Mouse (Mus musculus) midbrain, embryonic 10.5 days (tissue): ENCODE results near the gene Tmem161a. TPM values are rescaled to one million over a fixed set of nuclear protein-coding genes. Genes with fewer than 3 reads are reported as not detected.

Source experiments
- DNase-seq: peaks from one replicate; pipeline ENCODE4 v3.0.0-alpha.2; 2017; ENCODE audit warnings: low spot score
- H3K27ac ChIP-seq: fragments of 300-500 bp; sonication (generic); replicated peaks from 2 replicates; pipeline ENCODE4 v1.5.1; 2016; ENCODE audit warnings: mild to moderate bottlenecking
- H3K27me3 ChIP-seq: fragments of 300-500 bp; sonication (generic); 2 replicates; pipeline ENCODE4 v1.6.1; 2016; ENCODE audit warnings: low read depth, mild to moderate bottlenecking; ENCODE audit not compliant: poor library complexity, severe bottlenecking
- H3K36me3 ChIP-seq: fragments of 300-500 bp; sonication (generic); 2 replicates; pipeline ENCODE4 v1.6.1; 2016; ENCODE audit warnings: mild to moderate bottlenecking, moderate library complexity
- H3K4me1 ChIP-seq: fragments of 300-500 bp; sonication (generic); 2 replicates; pipeline ENCODE4 v1.6.1; 2016
- H3K4me3 ChIP-seq: fragments of 300-500 bp; sonication (generic); 2 replicates; pipeline ENCODE4 v1.5.1; 2016; ENCODE audit warnings: mild to moderate bottlenecking, moderate library complexity
- H3K9me3 ChIP-seq: fragments of 300-500 bp; sonication (generic); replicated peaks from 2 replicates; pipeline ENCODE4 v1.6.1; 2016; ENCODE audit warnings: mild to moderate bottlenecking
- WGBS: fragments of 180-500 bp; shearing (Covaris S2); methylation state at CpG from one replicate; pipeline ENCODE4 v1.1.7; 2016; 5-methylcytosine and 5-hydroxymethylcytosine counted together
- polyA plus RNA-seq: library from polyadenylated mRNA; unstranded; fragments of >200 nt; fragmentation: Nextera tagmentation; extraction: Ambion mirVana; gene quantifications from 2 replicates; pipeline ENCODE4 v1.2.1, GENCODE M21; 2016

Tmem161a gene
- polyA plus RNA-seq, 1 experiment from 2014 or later, result 73.4 TPM

DNA sequence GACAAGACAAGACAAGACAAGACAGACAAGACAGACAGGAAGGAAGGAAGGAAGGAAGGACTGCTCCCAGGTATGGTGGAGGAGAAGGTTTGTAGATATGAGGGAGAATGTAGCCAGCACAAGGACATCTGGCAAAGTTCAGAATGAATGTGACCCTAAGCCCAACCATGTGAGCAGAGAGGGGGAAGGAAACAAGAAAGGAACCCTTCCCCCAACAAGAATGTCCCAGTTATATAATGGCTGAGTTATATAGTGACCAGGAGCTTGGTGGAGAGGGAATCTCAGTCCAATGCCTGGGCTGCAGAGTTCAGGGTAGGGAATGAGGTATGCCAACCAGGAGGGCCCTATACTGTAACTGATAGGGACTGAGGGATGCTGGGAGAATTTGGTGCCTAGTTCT is 45.3 kb downstream of the Tmem161a start:
- Histone ChIP-seq H3K4me3 (no peak overlapping the region), H3K36me3 (peaks cover 12% of the 10 kb centered on the region), H3K9me3 (no peaks in the 10 kb centered on the region), H3K27me3 (no peaks in the 10 kb centered on the region), H3K27ac (no peak overlapping the region), H3K4me1 (peaks cover 8% of the 10 kb centered on the region)
- DNase-seq, result no peak

DNA sequence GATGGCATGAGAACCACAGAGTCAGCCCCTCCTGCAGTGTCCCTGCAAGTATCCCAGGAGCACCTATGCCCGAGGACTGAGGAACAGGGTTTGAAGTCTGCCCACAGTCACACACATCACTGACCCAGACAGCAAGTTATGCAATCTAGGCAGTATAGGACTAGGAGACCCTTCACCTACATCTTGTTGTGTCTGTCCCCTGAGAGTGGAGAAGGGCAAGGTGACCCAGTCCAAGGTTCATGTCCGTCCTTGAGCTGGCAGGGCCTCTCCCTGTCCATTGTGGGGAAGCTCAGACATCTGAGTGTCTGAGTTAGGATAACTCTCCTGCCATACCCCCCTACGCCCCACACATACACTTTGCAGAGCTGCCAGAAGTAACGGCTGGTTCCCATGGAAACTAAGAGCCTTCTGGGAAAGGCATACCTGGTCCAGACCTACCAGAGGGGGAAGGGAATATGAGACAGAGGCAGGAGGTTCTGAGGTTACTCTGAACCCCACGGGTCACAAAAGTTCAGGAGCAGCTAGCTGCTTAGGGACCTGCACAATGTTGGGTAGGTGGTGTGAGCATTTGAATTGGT is 47.0 kb downstream of the Tmem161a start:
- no peak for DNase-seq
- WGBS, result 66% methylated on average over 5 of the region's 5 CpGs
- Histone ChIP-seq H3K36me3 (peaks cover 28% of the 10 kb centered on the region), H3K27ac (no peak overlapping the region), H3K4me3 (no peak overlapping the region), H3K4me1 (no peaks in the 10 kb centered on the region), H3K27me3 (no peaks in the 10 kb centered on the region), H3K9me3 (no peaks in the 10 kb centered on the region)

DNA sequence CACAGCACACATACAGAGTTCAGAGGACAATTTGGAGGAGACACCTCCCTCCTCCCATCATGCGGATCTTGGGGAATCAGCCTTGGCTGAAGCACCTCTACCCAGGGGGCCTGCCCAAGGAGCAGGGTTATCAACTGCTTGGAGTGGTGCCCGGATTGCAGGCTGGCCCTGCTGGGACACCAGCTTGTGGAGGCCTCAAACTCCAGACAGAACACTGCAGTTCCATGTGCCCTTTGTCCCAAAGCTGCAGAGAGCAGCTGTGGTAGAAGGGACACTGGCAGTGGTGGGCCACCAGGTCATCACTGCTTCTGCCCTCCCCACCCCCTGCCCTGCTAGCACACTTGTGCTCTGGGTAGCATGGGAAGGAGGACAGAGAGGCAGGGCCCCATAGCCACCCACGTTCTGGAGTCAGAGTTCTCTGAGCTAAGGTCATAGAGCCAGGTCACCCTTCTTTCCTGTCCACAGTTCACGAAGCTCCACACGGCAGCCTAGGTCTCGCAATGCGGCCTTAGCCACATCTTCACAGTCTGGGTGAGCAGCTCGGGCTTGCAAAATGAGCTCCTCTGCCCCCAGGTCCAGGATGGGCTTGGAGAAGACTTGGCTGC is 48.2 kb downstream of the Tmem161a start:
- peaks cover 40% of the 10 kb centered on the region for H3K36me3 ChIP-seq
- no peak for DNase-seq
- WGBS, result 76% methylated on average over 8 of the region's 8 CpGs
- H3K27ac ChIP-seq, result no peak overlapping the region
- H3K27me3 ChIP-seq, result no peaks in the 10 kb centered on the region
- H3K9me3 ChIP-seq, result no peaks in the 10 kb centered on the region
- H3K4me1 ChIP-seq, result no peaks in the 10 kb centered on the region
- H3K4me3 ChIP-seq, result no peak overlapping the region

DNA sequence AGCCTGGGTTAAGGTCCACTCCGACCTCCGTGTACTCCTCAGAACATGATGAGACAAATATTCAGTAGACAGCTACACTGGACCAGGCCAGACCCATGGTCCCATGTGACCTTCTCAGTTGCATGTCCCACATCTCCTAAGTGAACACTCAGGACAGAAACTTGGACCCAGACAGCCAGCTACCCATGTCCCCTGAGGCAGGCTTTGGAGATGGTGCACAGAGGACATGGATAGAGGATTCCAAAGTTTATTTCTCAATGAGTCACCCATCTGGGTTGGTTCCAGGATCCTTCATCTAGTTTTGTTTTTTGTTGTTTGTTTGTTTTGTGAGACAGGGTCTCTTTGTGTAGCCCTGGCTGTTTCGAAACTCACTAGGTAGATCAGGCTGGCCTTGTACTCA is 48.8 kb downstream of the Tmem161a start:
- no peak overlapping the region for H3K27ac ChIP-seq
- peaks cover 45% of the 10 kb centered on the region for H3K36me3 ChIP-seq
- 98% methylated on average over 3 of the region's 3 CpGs for WGBS
- H3K4me3 ChIP-seq, result no peak overlapping the region
- DNase-seq, result no peak
- no peaks in the 10 kb centered on the region for H3K9me3 ChIP-seq
- no peaks in the 10 kb centered on the region for H3K4me1 ChIP-seq
- no peaks in the 10 kb centered on the region for H3K27me3 ChIP-seq

DNA sequence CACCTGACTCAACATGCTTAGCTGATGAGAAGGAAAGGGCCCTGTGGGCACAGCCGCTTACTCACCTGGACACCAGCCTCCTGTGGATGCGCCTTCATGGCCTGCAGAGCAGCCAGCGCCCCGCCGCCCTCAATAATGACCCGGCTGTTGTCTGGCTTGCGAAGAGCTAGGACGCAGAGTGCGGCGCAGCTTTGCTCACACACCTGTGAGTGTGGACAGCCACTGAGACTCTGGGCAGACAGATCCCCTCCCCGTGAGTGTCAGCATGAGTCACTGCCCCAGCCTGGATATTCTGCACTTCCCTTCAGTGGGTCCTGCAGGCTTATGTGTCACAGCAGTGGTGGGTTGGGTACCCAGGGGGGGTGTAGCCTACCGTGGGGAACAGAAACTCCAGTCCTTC is 49.9 kb downstream of the Tmem161a start:
- Histone ChIP-seq H3K27ac (no peak overlapping the region), H3K36me3 (peaks cover 46% of the 10 kb centered on the region), H3K4me1 (no peaks in the 10 kb centered on the region), H3K27me3 (no peaks in the 10 kb centered on the region), H3K4me3 (no peak overlapping the region), H3K9me3 (no peaks in the 10 kb centered on the region)
- DNase-seq, result no peak
- 96% methylated on average over 12 of the region's 12 CpGs for whole genome bisulfite sequencing

DNA sequence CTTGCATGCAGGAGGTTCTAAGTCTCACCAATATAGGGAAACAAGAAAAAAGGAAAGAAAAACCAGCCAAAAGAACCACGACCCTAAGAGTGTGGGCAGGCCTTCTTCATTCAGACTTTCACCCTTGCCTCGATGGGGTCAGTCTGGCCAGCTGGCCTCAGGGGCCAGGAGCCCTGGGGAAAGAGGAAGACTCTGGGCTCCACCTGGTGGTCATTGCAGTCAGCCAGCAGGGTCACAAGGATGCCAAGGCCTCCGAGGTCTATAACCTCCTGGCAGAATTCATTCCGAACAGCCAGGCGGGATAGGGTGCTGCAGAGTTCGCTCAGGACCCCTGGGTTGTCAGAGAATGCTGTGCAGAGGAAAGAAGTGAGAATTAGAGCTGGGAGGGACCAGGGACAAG is 51.2 kb downstream of the Tmem161a start:
- DNase-seq, result peak; percentile 38

DNA sequence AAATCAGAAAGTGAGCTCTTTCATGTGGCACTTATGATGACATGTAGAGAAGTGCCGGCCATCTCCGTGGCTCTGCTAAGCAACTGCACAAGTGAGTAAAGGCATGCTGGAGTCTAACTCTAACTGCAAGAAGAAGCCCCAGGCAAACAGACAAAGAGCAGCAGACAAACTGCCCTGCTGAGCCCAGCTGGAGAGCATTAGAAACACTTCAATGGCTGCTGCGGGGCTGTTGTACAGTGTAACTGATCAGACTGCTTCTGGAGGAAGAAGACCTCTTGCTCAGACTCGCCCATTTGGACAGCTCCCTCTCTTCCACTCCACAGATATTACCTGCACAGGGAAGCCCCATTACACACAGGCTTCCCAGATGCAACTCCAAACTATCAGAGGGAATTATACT is 55.8 kb downstream of the Tmem161a start:
- no peak overlapping the region for H3K4me3 ChIP-seq
- DNase-seq, result no peak
- peaks cover 70% of the 10 kb centered on the region for H3K36me3 ChIP-seq
- 43% methylated on average over 4 of the region's 4 CpGs for WGBS
- H3K27me3 ChIP-seq, result no peaks in the 10 kb centered on the region
- no peaks in the 10 kb centered on the region for H3K9me3 ChIP-seq
- peaks cover 12% of the 10 kb centered on the region for H3K4me1 ChIP-seq
- no peak overlapping the region for H3K27ac ChIP-seq

More for the DNA sequence above, 51.2 kb downstream of the Tmem161a start:
- Histone ChIP-seq H3K36me3 (peaks cover 59% of the 10 kb centered on the region), H3K27ac (no peak overlapping the region), H3K4me1 (peaks cover 7% of the 10 kb centered on the region), H3K27me3 (no peaks in the 10 kb centered on the region), H3K4me3 (no peak overlapping the region), H3K9me3 (no peaks in the 10 kb centered on the region)
- 59% methylated on average over 6 of the region's 6 CpGs for WGBS

DNA sequence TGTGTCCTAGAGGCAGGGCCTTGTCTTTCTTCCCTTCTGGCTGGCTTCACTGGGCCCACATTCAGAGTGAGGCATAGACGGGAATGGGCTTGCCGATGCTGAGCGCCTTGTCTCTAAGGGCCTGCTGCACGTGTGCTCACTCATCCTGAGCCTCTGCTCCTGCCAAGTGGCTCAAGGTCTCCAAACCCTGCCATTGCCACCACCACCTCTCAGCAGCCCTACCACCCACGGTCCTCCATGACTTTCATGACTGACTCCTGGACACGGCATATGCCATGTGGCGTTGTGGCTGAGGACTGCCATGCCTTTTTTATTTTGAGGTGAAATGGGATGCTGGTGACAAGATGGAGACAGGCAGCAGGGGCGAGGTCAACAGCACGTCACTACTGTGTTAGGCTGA is 58.7 kb downstream of the Tmem161a start:
- Histone ChIP-seq H3K27ac (no peak overlapping the region), H3K4me3 (no peak overlapping the region), H3K27me3 (no peaks in the 10 kb centered on the region), H3K36me3 (peaks cover 44% of the 10 kb centered on the region), H3K4me1 (peaks cover 28% of the 10 kb centered on the region), H3K9me3 (no peaks in the 10 kb centered on the region)
- 91% methylated on average over 9 of the region's 9 CpGs for WGBS
- DNase-seq, result no peak

Other genes with a start within 250 kb of the Tmem161a start
- gene Gatad2a, start 176.0 kb upstream of the Tmem161a start, polyA plus RNA-seq, result 48.0 and 48.7 TPM in 2 replicates
- 57.2 and 67.4 TPM in 2 replicates for gene Mau2, start 129.6 kb upstream of the Tmem161a start, polyA plus RNA-seq
- gene Sugp1, start 129.5 kb upstream of the Tmem161a start, polyA plus RNA-seq, result 51.9 and 57.7 TPM in 2 replicates
- gene Tm6sf2, start 99.4 kb upstream of the Tmem161a start, polyA plus RNA-seq, result 0.69 and 1.1 TPM in 2 replicates
- gene Hapln4, start 88.9 kb upstream of the Tmem161a start, polyA plus RNA-seq, result 0.06 and 0.22 TPM in 2 replicates
- 14.4 and 44.7 TPM in 2 replicates for gene Ncan, start 51.5 kb upstream of the Tmem161a start, polyA plus RNA-seq
- gene Nr2c2ap, start 41.0 kb upstream of the Tmem161a start, polyA plus RNA-seq, result 28.4 and 30.7 TPM in 2 replicates
- gene Rfxank, start 33.2 kb upstream of the Tmem161a start, polyA plus RNA-seq, result 16.1 and 18.1 TPM in 2 replicates
- 38.2 and 41.3 TPM in 2 replicates for gene Borcs8, start 32.9 kb upstream of the Tmem161a start, polyA plus RNA-seq
- gene Mef2b, start 32.6 kb upstream of the Tmem161a start, polyA plus RNA-seq, result 0.46 and 0.86 TPM in 2 replicates
- 2.2 and 2.7 TPM in 2 replicates for gene Slc25a42, start 39.9 kb downstream of the Tmem161a start, polyA plus RNA-seq
- gene Sugp2, start 61.9 kb downstream of the Tmem161a start, polyA plus RNA-seq, result 57.6 and 62.4 TPM in 2 replicates
- gene Armc6, start 62.1 kb downstream of the Tmem161a start, polyA plus RNA-seq, result 35.7 and 38.8 TPM in 2 replicates
- 102 and 111 TPM in 2 replicates for gene Homer3, start 110.5 kb downstream of the Tmem161a start, polyA plus RNA-seq
- 56.4 and 57.4 TPM in 2 replicates for gene Ddx49, start 130.1 kb downstream of the Tmem161a start, polyA plus RNA-seq
- 308 and 311 TPM in 2 replicates for gene Cope, start 130.2 kb downstream of the Tmem161a start, polyA plus RNA-seq
- gene Cers1, start 143.4 kb downstream of the Tmem161a start, polyA plus RNA-seq, result 4.6 and 5.3 TPM in 2 replicates
- 3.8 and 5.7 TPM in 2 replicates for gene Gdf1, start 157.5 kb downstream of the Tmem161a start, polyA plus RNA-seq
- 16.8 and 19.1 TPM in 2 replicates for gene Upf1, start 180.9 kb downstream of the Tmem161a start, polyA plus RNA-seq
- 0.37 and 0.39 TPM in 2 replicates for gene Comp, start 201.2 kb downstream of the Tmem161a start, polyA plus RNA-seq